Mouse (Mus musculus) bone marrow macrophage, adult 2 months (primary cell): ENCODE results near the gene Hist1h3g.

Experiments used
- CTCF ChIP-seq: IDR thresholded peaks from 2 replicates; pipeline ENCODE4 v1.5.1; 2012; ENCODE audit warnings: low read depth, mild to moderate bottlenecking, low read length, moderate library complexity
- POLR2A ChIP-seq: IDR thresholded peaks from 2 replicates; pipeline ENCODE4 v1.6.1; 2012; ENCODE audit warnings: mild to moderate bottlenecking, low read depth, low read length, borderline replicate concordance

DNA sequence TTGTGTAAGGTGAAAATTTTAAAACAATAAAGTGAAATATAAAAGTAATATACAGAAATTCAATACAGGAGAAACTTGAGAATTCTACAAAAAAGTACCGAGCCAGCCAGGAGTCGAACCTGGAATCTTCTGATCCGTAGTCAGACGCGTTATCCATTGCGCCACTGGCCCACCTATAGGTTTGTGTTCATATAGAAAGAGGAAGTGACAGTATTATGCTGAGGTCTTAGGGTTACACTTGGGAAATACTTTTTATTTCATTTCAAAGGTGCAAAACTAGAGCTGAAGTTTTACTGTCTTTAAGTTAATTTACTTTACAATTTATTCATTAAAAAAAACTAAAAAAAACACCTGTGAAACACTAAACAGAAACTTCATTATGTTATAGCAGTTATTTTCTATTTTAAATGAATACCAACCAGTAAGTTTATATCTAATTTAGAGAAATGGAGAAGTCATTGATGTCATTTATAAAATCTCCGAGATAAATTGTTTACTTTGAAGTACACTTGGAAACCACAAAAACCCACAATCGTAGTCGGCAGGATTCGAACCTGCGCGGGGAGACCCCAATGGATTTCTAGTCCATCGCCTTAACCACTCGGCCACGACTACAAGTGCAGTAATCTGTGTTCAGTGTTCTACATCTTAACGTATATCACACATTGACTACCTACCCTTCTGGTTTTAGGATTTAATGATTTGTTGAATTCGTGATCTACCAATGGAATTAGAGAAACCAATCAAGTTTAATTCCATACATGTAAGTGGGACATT, 34.6 kb upstream of the Hist1h3g start:
- TF ChIP-seq CTCF = no peak
- TF ChIP-seq POLR2A = no peak
